Mouse (Mus musculus): ENCODE data around the gene Tes.

GRCm38 (mm10) chr6:17112990-17113389, 48.0 kb downstream of the Tes start:
- TF ChIP-seq POLR2A (IDR thresholded peaks at IDR 0.05; ENCODE audit: borderline replicate concordance, extremely low read depth, insufficient read depth, insufficient read length, poor library complexity, severe bottlenecking) (no peak), CTCF (IDR thresholded peaks at IDR 0.05; ENCODE audit: borderline replicate concordance, extremely low read depth, insufficient read depth, insufficient read length) (no peak)
